Mouse (Mus musculus) heart, postnatal 0 days (tissue): ENCODE results near the gene Ltbp1. TPM values are rescaled to one million over a fixed set of nuclear protein-coding genes. Genes with fewer than 3 reads are reported as not detected.

Experiments
- ATAC-seq: fragments of 200-750 bp; cut with Nextera tagmentation; 2 replicates; pipeline ENCODE4 v1.8.0; 2017; ENCODE audit warnings: low read depth, moderate number of reproducible peaks, moderate library complexity; ENCODE audit not compliant: insufficient read depth
- DNase-seq: peaks from one replicate; pipeline ENCODE4 v3.0.0-alpha.2; 2016; ENCODE audit warnings: low spot score
- H3K27ac ChIP-seq: fragments of 300-500 bp; sonication (generic); 2 replicates; pipeline ENCODE4 v1.5.1; 2014; ENCODE audit warnings: low read depth, mild to moderate bottlenecking
- H3K27me3 ChIP-seq: fragments of 300-500 bp; sonication (generic); 2 replicates; pipeline ENCODE4 v1.6.1; 2014; ENCODE audit warnings: low read length, mixed read lengths; ENCODE audit not compliant: control insufficient read depth, insufficient read depth
- H3K36me3 ChIP-seq: fragments of 300-500 bp; sonication (generic); replicated peaks from 2 replicates; pipeline ENCODE4 v1.6.1; 2014; ENCODE audit warnings: low read length, mixed read lengths; ENCODE audit not compliant: control insufficient read depth, insufficient read depth
- H3K4me1 ChIP-seq: fragments of 300-500 bp; sonication (generic); 2 replicates; pipeline ENCODE4 v1.6.1; 2014; ENCODE audit warnings: antibody characterized with exemption; ENCODE audit not compliant: control insufficient read depth, insufficient read depth
- H3K4me2 ChIP-seq: fragments of 300-500 bp; sonication (generic); 2 replicates; pipeline ENCODE4 v1.6.1; 2014; ENCODE audit warnings: low read depth, mild to moderate bottlenecking, low read length, moderate library complexity
- H3K4me3 ChIP-seq: fragments of 300-500 bp; sonication (generic); 2 replicates; pipeline ENCODE4 v1.5.1; 2014; ENCODE audit warnings: low read depth, low read length
- H3K9ac ChIP-seq: fragments of 300-500 bp; sonication (generic); replicated peaks from 2 replicates; pipeline ENCODE4 v1.6.1; 2014; ENCODE audit warnings: low read depth, low read length, mixed read lengths
- H3K9me3 ChIP-seq: fragments of 300-500 bp; sonication (generic); replicated peaks from 2 replicates; pipeline ENCODE4 v1.6.1; 2016; ENCODE audit warnings: low read length; ENCODE audit not compliant: control insufficient read depth
- CTCF ChIP-seq: IDR thresholded peaks from 2 replicates; pipeline ENCODE4 v1.5.1; 2016; ENCODE audit warnings: antibody characterized with exemption, control low read depth, low read depth
- EP300 ChIP-seq: IDR thresholded peaks from 2 replicates; pipeline ENCODE4 v1.6.1; 2016; ENCODE audit warnings: antibody characterized with exemption, low read depth
- WGBS: fragments of 180-500 bp; shearing (Covaris S2); extraction: QIAGEN DNeasy Blood & Tissue Kit; methylation state at CpG from one replicate; pipeline ENCODE4 v1.1.7; 2014; 5-methylcytosine and 5-hydroxymethylcytosine counted together
- polyA plus RNA-seq: library from polyadenylated mRNA; unstranded; fragments of >200 nt; fragmentation: Nextera tagmentation; extraction: Ambion mirVana; gene quantifications from 2 replicates; pipeline ENCODE4 v1.2.1, GENCODE M21; 2015
- total RNA-seq: library from RNA; depleted of rRNA; stranded (reverse); fragments of >200 nt; gene quantifications from 2 replicates; pipeline ENCODE4 v1.2.3, GENCODE M21; 2014; ENCODE audit warnings: low replicate concordance

The Ltbp1 gene
- total and polyA plus RNA-seq, 2 experiments from 2014 or later = 11.8 to 43.0 TPM

DNA sequence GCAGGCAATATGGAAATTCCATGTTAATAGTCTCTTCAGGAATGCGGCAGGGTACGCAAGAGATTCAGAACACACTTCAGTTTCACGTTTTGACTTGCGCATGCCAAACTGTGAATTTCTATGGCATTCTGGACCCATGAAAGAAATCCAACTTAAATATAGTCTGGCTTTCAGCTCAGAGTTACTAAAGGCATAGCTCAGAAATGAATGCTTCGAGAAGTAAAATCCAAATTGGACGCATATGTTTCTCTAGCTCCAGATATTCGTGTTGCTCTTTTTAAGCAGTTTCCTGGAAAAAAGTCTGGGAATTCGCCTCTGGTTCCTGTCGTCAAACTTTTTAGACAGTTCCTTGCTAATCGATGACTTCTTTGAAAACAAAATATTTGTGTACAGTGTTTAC, 318.4 kb downstream of the Ltbp1 start:
- Histone ChIP-seq H3K4me2 (no peak overlapping the region), H3K9ac (no peak overlapping the region), H3K9me3 (no peaks in the 10 kb centered on the region), H3K27me3 (no peaks in the 10 kb centered on the region), H3K36me3 (0 out of 2 replicates have a peak, but pooled peaks cover 15% of the 10 kb centered on the region), H3K27ac (no peak overlapping the region), H3K4me3 (no peak overlapping the region), H3K4me1 (no peaks in the 10 kb centered on the region)
- DNase-seq = no peak
- ATAC-seq = no peak
- TF ChIP-seq EP300 = no peak
- no peak for TF ChIP-seq CTCF
- WGBS = 87% methylated on average over 10 of the region's 10 CpGs

DNA sequence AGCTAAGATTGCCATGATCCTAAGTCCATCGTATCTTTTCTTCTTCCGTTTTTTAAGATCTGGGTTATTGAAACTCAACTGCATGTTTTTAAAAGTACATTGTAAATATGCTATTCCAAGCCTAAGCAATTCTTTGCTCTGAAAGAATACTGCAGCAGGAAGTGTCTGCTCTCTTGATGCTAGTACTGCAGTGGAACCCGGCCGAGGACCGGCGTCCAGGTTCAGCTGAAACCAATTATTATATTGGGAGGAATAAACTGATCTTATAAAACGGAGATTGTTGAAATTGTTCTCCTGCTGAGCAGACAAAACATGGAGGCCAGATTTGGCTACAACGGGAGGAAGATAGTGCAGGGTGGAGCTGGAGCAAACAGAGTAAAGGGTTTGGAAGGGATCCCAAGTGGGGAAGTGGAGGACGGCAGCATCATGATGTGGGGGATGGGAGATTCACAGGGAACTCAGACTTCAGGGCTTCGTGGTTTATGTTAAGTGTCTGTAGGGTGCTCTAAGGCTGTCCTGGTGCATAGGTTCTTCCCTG, 322.8 kb downstream of the Ltbp1 start:
- no peaks in the 10 kb centered on the region for H3K9me3 ChIP-seq
- H3K27ac ChIP-seq = no peak overlapping the region
- 73% methylated on average over 10 of the region's 10 CpGs for WGBS
- DNase-seq = no peak
- H3K4me2 ChIP-seq = no peak overlapping the region
- H3K4me1 ChIP-seq = no peaks in the 10 kb centered on the region
- no peak overlapping the region for H3K9ac ChIP-seq
- no peak overlapping the region for H3K4me3 ChIP-seq
- 0 out of 2 replicates have a peak, but pooled peaks cover 9% of the 10 kb centered on the region for H3K36me3 ChIP-seq
- H3K27me3 ChIP-seq = no peaks in the 10 kb centered on the region
- TF ChIP-seq CTCF (no peak), EP300 (no peak)
- ATAC-seq = no peak

DNA sequence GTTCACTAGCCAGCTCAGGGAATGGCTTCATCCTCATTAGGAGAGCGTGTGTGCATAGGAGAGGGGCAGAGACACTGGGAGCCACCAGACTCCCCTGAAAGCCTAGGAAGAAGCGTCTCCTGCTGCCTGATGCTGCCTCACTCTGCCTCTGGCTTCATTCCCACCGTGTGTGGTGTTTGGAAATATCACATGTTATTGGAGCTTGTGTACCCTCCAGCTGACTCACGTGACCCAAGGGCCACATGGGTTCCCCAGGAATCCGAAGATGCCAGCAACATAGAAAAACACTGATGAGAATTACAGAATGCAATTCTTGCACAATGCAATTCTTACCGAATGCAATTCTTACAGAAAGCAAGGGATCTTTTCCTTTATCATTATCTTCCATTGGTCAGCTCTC, 325.0 kb downstream of the Ltbp1 start:
- 88% methylated on average over 6 of the region's 6 CpGs for WGBS
- Histone ChIP-seq H3K27ac (no peak overlapping the region), H3K4me2 (no peak overlapping the region), H3K4me3 (no peak overlapping the region), H3K4me1 (no peaks in the 10 kb centered on the region), H3K27me3 (no peaks in the 10 kb centered on the region), H3K9ac (no peak overlapping the region), H3K9me3 (no peaks in the 10 kb centered on the region), H3K36me3 (0 out of 2 replicates have a peak, but pooled peaks cover 9% of the 10 kb centered on the region)
- ATAC-seq = no peak
- no peak for TF ChIP-seq EP300
- TF ChIP-seq CTCF = no peak
- DNase-seq = no peak

DNA sequence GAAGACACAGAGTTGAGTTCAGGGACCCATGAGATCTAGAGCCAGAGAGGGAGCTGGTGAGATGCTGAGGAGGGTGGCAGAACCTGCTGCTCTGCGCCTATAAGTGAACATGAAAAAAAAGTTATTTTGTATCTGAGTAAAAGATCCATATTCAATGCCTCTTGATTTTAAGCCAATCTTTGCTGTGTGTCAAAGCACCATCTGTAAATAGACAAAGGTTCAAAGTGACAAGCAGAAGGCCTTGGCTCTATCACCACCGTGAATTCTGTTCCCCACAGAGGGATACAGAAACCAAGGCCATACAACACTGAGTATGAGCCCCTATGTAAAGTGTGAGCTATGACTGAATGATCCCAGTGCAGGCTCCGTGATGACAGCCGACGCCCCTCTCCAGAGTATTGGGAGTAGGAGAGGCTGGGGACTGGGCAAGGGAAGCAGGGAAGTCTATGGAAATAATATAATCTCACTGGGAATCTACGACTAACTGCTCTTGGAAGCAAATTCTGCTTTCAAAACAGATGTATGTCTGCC, 326.1 kb downstream of the Ltbp1 start:
- 82% methylated on average over 6 of the region's 6 CpGs for WGBS
- no peak overlapping the region for H3K27ac ChIP-seq
- no peaks in the 10 kb centered on the region for H3K9me3 ChIP-seq
- H3K36me3 ChIP-seq = 0 out of 2 replicates have a peak, but pooled peaks cover 9% of the 10 kb centered on the region
- H3K9ac ChIP-seq = no peak overlapping the region
- no peak overlapping the region for H3K4me2 ChIP-seq
- no peaks in the 10 kb centered on the region for H3K4me1 ChIP-seq
- ATAC-seq = no peak
- TF ChIP-seq CTCF = no peak
- TF ChIP-seq EP300 = no peak
- no peak overlapping the region for H3K4me3 ChIP-seq
- no peak for DNase-seq
- H3K27me3 ChIP-seq = no peaks in the 10 kb centered on the region

DNA sequence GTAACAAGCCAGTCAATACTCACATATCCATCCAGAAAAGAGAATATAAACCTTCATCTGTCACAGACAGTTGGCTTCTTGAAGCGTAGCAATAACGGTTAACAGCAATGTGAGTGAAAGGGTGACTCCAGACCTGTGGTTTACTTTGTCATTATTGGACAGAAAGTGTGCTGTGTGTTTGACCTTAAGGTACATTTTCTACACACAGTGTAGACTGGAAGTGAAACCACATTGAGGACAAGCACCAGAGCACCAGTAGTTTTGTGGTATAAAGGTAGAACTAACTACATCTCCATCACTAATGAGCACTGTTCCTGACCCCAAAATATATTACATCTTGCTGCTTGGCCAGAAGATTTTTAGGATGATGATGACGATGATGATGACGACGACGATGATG, 326.9 kb downstream of the Ltbp1 start:
- H3K4me1 ChIP-seq = no peaks in the 10 kb centered on the region
- H3K9ac ChIP-seq = no peak overlapping the region
- no peak overlapping the region for H3K4me3 ChIP-seq
- DNase-seq (no peak), ATAC-seq (no peak)
- 0 out of 2 replicates have a peak, but pooled peaks cover 8% of the 10 kb centered on the region for H3K36me3 ChIP-seq
- H3K9me3 ChIP-seq = no peaks in the 10 kb centered on the region
- H3K27ac ChIP-seq = no peak overlapping the region
- 92% methylated on average over 6 of the region's 6 CpGs for WGBS
- TF ChIP-seq CTCF (no peak), EP300 (no peak)
- no peak overlapping the region for H3K4me2 ChIP-seq
- H3K27me3 ChIP-seq = no peaks in the 10 kb centered on the region

DNA sequence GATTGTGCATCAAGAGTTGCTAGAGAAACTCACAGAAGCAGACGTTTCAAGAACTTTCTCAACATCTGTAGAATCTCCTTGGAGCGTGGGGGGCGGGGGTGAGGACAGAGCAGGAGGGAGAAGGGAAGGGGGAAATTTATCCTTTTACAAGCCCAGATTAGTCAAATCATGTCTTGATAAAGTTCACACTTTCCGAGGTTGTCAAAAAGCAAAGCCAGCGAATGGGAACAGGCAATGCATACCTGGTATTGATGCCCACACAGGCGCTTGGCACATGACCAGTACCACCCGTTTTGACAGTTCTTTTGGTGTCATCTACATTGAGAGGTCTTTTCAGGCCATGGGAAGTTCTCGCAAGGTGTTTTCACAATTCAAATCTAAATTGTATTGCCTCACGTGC, 327.6 kb downstream of the Ltbp1 start:
- no peak for TF ChIP-seq CTCF
- no peak for TF ChIP-seq EP300

More for the DNA sequence above, 327.6 kb downstream of the Ltbp1 start:
- Histone ChIP-seq H3K9me3 (no peaks in the 10 kb centered on the region), H3K36me3 (peaks cover 8% of the 10 kb centered on the region; the same call in 1 of the 2 replicates), H3K4me2 (no peak overlapping the region), H3K4me3 (no peak overlapping the region), H3K9ac (no peak overlapping the region), H3K27ac (no peak overlapping the region), H3K4me1 (no peaks in the 10 kb centered on the region), H3K27me3 (no peaks in the 10 kb centered on the region)
- WGBS = 76% methylated on average over 9 of the region's 9 CpGs
- no peak for DNase-seq
- ATAC-seq = no peak
